Mouse (Mus musculus): ENCODE measurements at regions not wholly inside any gene's neighbourhood (a gene's known extent, or its start where the extent isn't known, plus 50 kb on each side); places are given as distances from the start of the nearest gene placed in this dataset.

DNA sequence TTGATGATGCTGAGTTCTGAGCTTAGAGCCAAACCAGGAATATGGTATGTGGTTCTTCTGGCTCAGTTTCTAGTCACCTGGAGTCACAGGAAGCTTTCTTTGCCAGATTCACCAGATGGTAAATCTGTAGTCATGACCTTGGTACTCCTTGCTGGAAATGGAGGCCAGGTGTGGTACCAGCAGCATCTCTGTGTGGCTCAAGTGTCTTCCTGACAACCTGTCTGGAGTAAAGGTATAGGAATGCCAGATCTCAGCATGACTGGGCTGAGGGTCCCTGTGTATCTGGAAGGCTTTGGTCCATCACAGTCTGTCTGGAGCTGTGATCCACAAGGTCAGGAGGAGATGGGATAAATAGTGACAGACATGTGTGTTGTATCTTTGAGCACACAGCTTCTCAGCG, 88.0 kb upstream of the Kcnj15 start:
- H3K4me2 ChIP-seq (ENCODE audit: low read length): no peak overlapping the region
- no peak overlapping the region for H3K9ac ChIP-seq (ENCODE audit: low read length)
- no peaks in the 10 kb centered on the region for H3K9me3 ChIP-seq (replicated peaks; ENCODE audit: control insufficient read depth, low read length)
- ATAC-seq (no peak), DNase-seq (ENCODE audit: low spot score) (no peak)
- no peaks in the 10 kb centered on the region for H3K36me3 ChIP-seq (ENCODE audit: control insufficient read depth, insufficient read depth, low read length)
- no peak overlapping the region for H3K4me3 ChIP-seq (ENCODE audit: low read depth, low read length)
- H3K27ac ChIP-seq (ENCODE audit: low read depth, low read length): no peak overlapping the region
- no peaks in the 10 kb centered on the region for H3K4me1 ChIP-seq (ENCODE audit: control insufficient read depth, insufficient read depth, low read length)
- no peaks in the 10 kb centered on the region for H3K27me3 ChIP-seq (replicated peaks; ENCODE audit: control insufficient read depth, insufficient read depth, low read length)
- WGBS: 95% methylated on average over 1 of the region's 1 CpGs

DNA sequence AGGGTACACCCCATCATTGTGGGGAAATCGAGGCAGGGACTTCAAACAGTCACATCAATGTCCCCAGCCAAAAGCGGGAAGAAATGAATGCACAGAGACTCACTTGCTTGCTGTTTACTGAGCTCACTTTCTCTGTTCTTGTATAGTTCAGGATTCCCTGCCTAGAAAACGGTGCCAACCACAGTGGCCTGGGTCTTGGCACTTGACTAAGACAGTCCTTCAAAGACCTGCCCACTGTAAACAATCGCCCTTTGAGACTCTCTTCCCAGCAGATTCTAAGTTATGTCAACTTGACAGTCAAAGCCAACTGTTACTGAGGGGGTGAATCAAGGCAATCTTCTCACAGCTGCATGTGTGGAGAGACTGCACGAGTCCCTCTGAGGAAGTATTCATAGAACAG, 76.8 kb upstream of the Kcnj15 start:
- no peak overlapping the region for H3K27ac ChIP-seq (ENCODE audit: low read depth, low read length)
- DNase-seq (ENCODE audit: low spot score): no peak
- H3K4me1 ChIP-seq (ENCODE audit: control insufficient read depth, insufficient read depth, low read length): no peaks in the 10 kb centered on the region
- H3K4me2 ChIP-seq (ENCODE audit: low read length): no peak overlapping the region
- no peak overlapping the region for H3K9ac ChIP-seq (ENCODE audit: low read length)
- no peaks in the 10 kb centered on the region for H3K9me3 ChIP-seq (replicated peaks; ENCODE audit: control insufficient read depth, low read length)
- WGBS: 88% methylated on average over 5 of the region's 5 CpGs
- ATAC-seq: no peak
- no peak overlapping the region for H3K4me3 ChIP-seq (ENCODE audit: low read depth, low read length)
- H3K36me3 ChIP-seq (ENCODE audit: control insufficient read depth, insufficient read depth, low read length): no peaks in the 10 kb centered on the region
- no peaks in the 10 kb centered on the region for H3K27me3 ChIP-seq (replicated peaks; ENCODE audit: control insufficient read depth, insufficient read depth, low read length)

DNA sequence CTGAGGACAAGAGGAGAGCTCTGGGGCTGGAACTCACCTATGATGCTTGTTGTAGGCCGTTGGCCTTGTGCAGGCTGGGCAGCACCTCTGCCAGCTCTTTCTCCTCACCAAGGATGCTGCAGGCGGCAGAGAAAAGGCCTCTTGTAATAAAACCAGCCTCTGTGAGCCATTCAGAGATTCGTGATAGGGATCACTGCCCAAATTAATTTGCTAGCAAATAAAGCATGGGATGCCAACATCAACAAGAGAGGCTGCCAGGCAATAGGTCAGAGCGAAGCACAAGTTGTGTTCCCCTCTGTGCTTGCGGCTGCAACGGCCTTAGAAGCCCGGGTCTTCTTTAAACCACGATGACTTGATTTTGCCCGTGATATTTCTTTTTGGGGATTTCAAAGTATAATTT, 72.0 kb upstream of the Kcnj15 start:
- Histone ChIP-seq H3K27ac (ENCODE audit: low read depth, low read length) (no peak overlapping the region), H3K4me1 (ENCODE audit: control insufficient read depth, insufficient read depth, low read length) (no peaks in the 10 kb centered on the region), H3K36me3 (ENCODE audit: control insufficient read depth, insufficient read depth, low read length) (no peaks in the 10 kb centered on the region), H3K4me2 (ENCODE audit: low read length) (no peak overlapping the region), H3K27me3 (replicated peaks; ENCODE audit: control insufficient read depth, insufficient read depth, low read length) (no peaks in the 10 kb centered on the region), H3K9ac (ENCODE audit: low read length) (no peak overlapping the region), H3K4me3 (ENCODE audit: low read depth, low read length) (no peak overlapping the region), H3K9me3 (replicated peaks; ENCODE audit: control insufficient read depth, low read length) (no peaks in the 10 kb centered on the region)
- WGBS: 75% methylated on average over 9 of the region's 9 CpGs
- ATAC-seq: no peak
- no peak for DNase-seq (ENCODE audit: low spot score)

DNA sequence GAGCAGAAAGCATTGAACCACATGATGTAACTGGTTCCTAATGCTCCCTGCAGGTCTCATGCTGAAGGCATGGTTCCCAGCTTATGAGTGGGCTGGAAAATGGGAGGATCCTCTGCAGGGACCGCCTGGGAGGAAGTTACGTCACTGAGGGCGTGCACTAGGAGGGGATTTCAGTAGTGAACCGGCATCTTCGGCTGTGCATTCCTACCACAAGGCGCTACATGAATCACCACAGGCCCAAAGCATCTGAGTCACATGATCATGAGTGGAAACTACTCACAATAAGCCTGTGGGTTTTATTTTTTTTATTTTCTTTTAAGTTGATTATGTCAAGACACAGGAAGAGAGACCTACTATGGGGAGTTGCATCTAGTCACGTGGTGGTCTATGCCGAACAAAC, 68.2 kb upstream of the Kcnj15 start:
- Histone ChIP-seq H3K27me3 (replicated peaks; ENCODE audit: control insufficient read depth, insufficient read depth, low read length) (no peaks in the 10 kb centered on the region), H3K4me1 (ENCODE audit: control insufficient read depth, insufficient read depth, low read length) (no peaks in the 10 kb centered on the region), H3K4me3 (ENCODE audit: low read depth, low read length) (no peak overlapping the region), H3K4me2 (ENCODE audit: low read length) (no peak overlapping the region), H3K9me3 (replicated peaks; ENCODE audit: control insufficient read depth, low read length) (no peaks in the 10 kb centered on the region), H3K9ac (ENCODE audit: low read length) (no peak overlapping the region), H3K27ac (ENCODE audit: low read depth, low read length) (no peak overlapping the region), H3K36me3 (ENCODE audit: control insufficient read depth, insufficient read depth, low read length) (no peaks in the 10 kb centered on the region)
- WGBS: 89% methylated on average over 8 of the region's 8 CpGs
- ATAC-seq: no peak
- DNase-seq (ENCODE audit: low spot score): no peak

DNA sequence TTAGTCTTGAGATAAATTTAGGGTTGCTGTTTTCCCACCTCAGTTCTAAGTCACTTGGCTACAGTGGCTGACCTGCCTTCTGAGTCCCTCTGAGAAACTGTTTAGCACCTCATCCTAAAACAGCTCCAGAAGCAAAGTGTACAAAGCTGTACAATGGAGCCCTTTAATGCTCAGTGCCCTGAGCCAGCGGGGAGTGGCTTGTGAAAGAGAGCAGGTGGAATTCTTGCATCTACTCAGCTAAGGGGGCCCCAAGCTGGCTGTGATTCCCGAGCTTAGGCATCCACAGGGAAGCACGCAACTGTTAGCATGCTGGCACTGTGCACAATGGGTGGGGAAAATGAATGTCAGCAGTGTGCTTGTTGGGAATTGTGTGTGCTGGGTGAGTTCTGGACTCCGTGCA, 63.2 kb upstream of the Kcnj15 start:
- Histone ChIP-seq H3K9me3 (replicated peaks; ENCODE audit: control insufficient read depth, low read length) (no peaks in the 10 kb centered on the region), H3K27ac (ENCODE audit: low read depth, low read length) (no peak overlapping the region), H3K9ac (ENCODE audit: low read length) (no peak overlapping the region), H3K36me3 (ENCODE audit: control insufficient read depth, insufficient read depth, low read length) (no peaks in the 10 kb centered on the region), H3K4me3 (ENCODE audit: low read depth, low read length) (no peak overlapping the region), H3K4me2 (ENCODE audit: low read length) (no peak overlapping the region), H3K4me1 (ENCODE audit: control insufficient read depth, insufficient read depth, low read length) (no peaks in the 10 kb centered on the region), H3K27me3 (replicated peaks; ENCODE audit: control insufficient read depth, insufficient read depth, low read length) (no peaks in the 10 kb centered on the region)
- DNase-seq (ENCODE audit: low spot score): peak; percentile 18
- no peak for ATAC-seq
- WGBS: 31% methylated on average over 4 of the region's 4 CpGs

DNA sequence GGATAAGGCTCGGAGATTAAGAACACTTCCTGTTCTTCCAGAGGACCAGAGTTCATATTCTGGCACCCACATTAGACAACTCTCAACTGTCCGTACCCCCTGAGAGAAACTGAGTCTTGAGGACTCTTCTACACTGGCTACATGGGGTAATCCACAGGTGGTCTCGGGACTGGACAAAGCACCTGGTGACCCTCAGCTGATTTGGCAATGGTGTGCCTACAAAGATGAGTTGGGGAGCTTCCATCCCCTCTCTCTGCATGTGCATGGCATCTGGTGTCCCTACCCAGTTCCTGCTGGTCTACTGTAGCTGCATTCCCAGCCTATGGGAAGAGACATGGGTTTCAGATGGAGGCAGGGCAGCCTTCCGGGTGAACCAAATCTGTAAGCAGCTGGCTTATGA, 61.2 kb upstream of the Kcnj15 start:
- 91% methylated on average over 4 of the region's 4 CpGs for WGBS
- no peaks in the 10 kb centered on the region for H3K9me3 ChIP-seq (replicated peaks; ENCODE audit: control insufficient read depth, low read length)
- no peaks in the 10 kb centered on the region for H3K36me3 ChIP-seq (ENCODE audit: control insufficient read depth, insufficient read depth, low read length)
- H3K27ac ChIP-seq (ENCODE audit: low read depth, low read length): no peak overlapping the region
- no peaks in the 10 kb centered on the region for H3K4me1 ChIP-seq (ENCODE audit: control insufficient read depth, insufficient read depth, low read length)
- H3K27me3 ChIP-seq (replicated peaks; ENCODE audit: control insufficient read depth, insufficient read depth, low read length): no peaks in the 10 kb centered on the region
- H3K9ac ChIP-seq (ENCODE audit: low read length): no peak overlapping the region
- no peak overlapping the region for H3K4me2 ChIP-seq (ENCODE audit: low read length)
- no peak for DNase-seq (ENCODE audit: low spot score)
- H3K4me3 ChIP-seq (ENCODE audit: low read depth, low read length): no peak overlapping the region
- ATAC-seq: no peak

DNA sequence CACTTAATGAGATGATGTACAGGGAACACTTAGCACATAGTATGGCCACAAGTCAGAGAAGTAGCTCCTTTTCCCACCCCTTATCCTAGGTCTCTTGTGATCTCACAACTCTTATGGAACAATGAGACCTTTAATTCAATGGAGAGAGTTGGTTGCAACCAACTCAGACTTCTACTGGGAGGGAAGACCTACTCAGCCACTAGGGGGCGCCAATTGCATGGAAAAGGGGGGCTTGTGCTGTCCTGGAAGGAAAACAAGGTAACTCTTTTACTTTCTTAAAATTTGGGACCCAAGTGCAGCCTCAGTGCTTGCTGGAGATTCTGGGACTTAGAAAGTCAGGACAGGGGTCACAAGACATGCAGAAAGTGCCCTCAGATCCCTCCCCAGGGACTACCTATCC, 60.7 kb upstream of the Kcnj15 start:
- Histone ChIP-seq H3K4me1 (ENCODE audit: control insufficient read depth, insufficient read depth, low read length) (no peaks in the 10 kb centered on the region), H3K4me3 (ENCODE audit: low read depth, low read length) (no peak overlapping the region), H3K9me3 (replicated peaks; ENCODE audit: control insufficient read depth, low read length) (no peaks in the 10 kb centered on the region), H3K36me3 (ENCODE audit: control insufficient read depth, insufficient read depth, low read length) (no peaks in the 10 kb centered on the region), H3K27me3 (replicated peaks; ENCODE audit: control insufficient read depth, insufficient read depth, low read length) (no peaks in the 10 kb centered on the region), H3K4me2 (ENCODE audit: low read length) (no peak overlapping the region), H3K9ac (ENCODE audit: low read length) (no peak overlapping the region), H3K27ac (ENCODE audit: low read depth, low read length) (no peak overlapping the region)
- no peak for ATAC-seq
- DNase-seq (ENCODE audit: low spot score): peak; percentile 71
- WGBS: 0% methylated on average over 1 of the region's 1 CpGs

DNA sequence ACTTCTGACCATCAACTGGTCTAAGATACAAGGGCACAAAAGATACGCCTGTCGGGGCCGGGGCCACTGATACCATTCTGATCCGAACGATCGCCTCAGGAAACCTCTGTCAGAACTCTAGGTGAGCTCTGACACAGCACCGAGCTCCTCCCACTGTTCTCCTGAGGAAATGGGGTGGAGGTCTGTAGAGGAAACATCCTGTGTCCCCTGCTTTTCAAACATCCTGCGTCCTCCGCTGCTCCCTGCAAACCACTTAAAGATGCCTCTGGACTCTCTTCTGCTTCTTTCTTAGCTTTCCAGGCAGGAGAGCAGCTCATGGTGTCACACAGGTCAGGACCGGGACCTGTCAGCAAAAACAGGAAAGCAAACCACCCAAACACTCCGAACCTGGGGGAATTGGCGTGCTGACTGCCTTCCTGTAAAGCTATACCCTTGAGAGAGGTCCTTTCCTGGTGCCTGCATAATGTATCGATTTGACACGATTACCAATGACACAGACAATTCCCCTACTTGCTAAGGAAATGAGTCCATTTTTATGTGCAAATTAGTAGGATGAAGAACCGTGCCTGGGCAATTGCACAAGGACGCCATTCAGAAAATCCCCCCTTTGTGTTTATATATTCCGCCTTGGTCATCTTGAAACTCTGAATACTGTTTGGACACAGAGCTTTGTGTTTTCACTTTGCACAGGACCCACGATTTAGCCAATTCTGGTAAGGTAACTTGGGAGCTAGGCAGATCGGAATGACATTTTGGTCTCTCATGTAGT, 58.4 kb upstream of the Kcnj15 start:
- 68% methylated on average over 19 of the region's 19 CpGs for WGBS
- Histone ChIP-seq H3K9me3 (replicated peaks; ENCODE audit: control insufficient read depth, low read length) (no peaks in the 10 kb centered on the region), H3K4me1 (ENCODE audit: control insufficient read depth, insufficient read depth, low read length) (no peaks in the 10 kb centered on the region), H3K4me3 (ENCODE audit: low read depth, low read length) (no peak overlapping the region), H3K27me3 (replicated peaks; ENCODE audit: control insufficient read depth, insufficient read depth, low read length) (no peaks in the 10 kb centered on the region), H3K27ac (ENCODE audit: low read depth, low read length) (no peak overlapping the region), H3K36me3 (ENCODE audit: control insufficient read depth, insufficient read depth, low read length) (no peaks in the 10 kb centered on the region), H3K9ac (ENCODE audit: low read length) (no peak overlapping the region), H3K4me2 (ENCODE audit: low read length) (no peak overlapping the region)
- ATAC-seq (no peak), DNase-seq (ENCODE audit: low spot score) (no peak)

DNA sequence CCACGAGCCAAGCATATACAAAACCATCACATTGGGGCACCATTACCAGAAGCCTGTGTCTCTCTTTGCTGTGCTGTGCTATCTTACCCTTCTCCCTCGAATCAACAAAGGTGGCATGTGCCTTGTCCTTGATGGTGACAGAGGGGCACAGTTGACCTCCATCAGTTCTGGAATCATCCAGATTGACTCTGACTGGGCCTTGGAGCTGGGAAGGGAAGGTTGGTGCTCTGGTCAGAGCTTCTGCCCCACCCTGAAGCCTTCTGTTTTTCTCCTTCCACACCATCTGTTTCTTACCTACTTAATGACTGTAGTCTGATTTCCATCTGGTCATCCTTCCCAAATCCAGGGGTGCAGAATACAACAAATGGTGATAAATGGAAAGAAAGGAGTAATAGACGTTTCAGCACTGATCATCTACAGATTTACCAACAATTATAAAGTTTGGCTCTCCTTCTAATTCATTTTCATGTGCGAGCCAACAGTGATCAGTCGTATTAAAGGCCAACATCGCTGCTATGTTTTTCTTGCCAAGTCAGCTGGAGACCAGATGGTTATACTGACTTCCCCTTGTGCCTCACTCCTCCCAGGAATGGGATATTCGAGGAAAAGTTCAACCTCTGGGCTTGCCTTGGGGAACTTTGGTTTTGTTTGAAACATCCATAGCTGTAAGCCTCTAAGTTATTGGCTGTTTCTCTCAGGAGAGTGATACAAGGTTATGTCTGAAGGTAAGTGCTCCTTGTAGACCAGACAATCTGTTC, 55.1 kb upstream of the Kcnj15 start:
- DNase-seq (ENCODE audit: low spot score): peak; percentile 9
- no peak overlapping the region for H3K4me2 ChIP-seq (ENCODE audit: low read length)
- no peak overlapping the region for H3K27ac ChIP-seq (ENCODE audit: low read depth, low read length)
- no peaks in the 10 kb centered on the region for H3K9me3 ChIP-seq (replicated peaks; ENCODE audit: control insufficient read depth, low read length)
- 70% methylated on average over 7 of the region's 7 CpGs for WGBS
- H3K36me3 ChIP-seq (ENCODE audit: control insufficient read depth, insufficient read depth, low read length): no peaks in the 10 kb centered on the region
- H3K9ac ChIP-seq (ENCODE audit: low read length): no peak overlapping the region
- no peaks in the 10 kb centered on the region for H3K4me1 ChIP-seq (ENCODE audit: control insufficient read depth, insufficient read depth, low read length)
- no peak overlapping the region for H3K4me3 ChIP-seq (ENCODE audit: low read depth, low read length)
- no peak for ATAC-seq
- no peaks in the 10 kb centered on the region for H3K27me3 ChIP-seq (replicated peaks; ENCODE audit: control insufficient read depth, insufficient read depth, low read length)
